Mouse (Mus musculus): Measurements from ENCODE around the gene Ywhaq. TPM values are rescaled to one million over a fixed set of nuclear protein-coding genes. Genes with fewer than 3 reads are reported as not detected.
"Not testable (repeated sequence)": the region's sequence is repeated elsewhere in the genome, so short reads cannot be mapped to it uniquely, and the experiment has no call there.

The Ywhaq gene
- polyA plus RNA-seq, 1 experiment from 2014 or later: 184 TPM

GRCm38 (mm10) chr12:21409651-21410050 is 7.8 kb downstream of the Ywhaq start:
- Histone ChIP-seq H3K27me3 (no peaks in the 10 kb centered on the region), H3K9me3 (replicated peaks) (no peaks in the 10 kb centered on the region), H3K27ac (replicated peaks) (no peak overlapping the region), H3K36me3 (replicated peaks) (peaks cover 66% of the 10 kb centered on the region), H3K4me2 (no peak overlapping the region), H3K9ac (no peak overlapping the region), H3K4me1 (replicated peaks) (peaks cover 43% of the 10 kb centered on the region), H3K4me3 (replicated peaks) (no peak overlapping the region)
- WGBS (ENCODE audit: insufficient replicate concordance): 94% methylated on average over 3 of the region's 3 CpGs
- no peak for ATAC-seq (ENCODE audit: insufficient read depth)

GRCm38 (mm10) chr12:21408789-21409367 is 8.6 kb downstream of the Ywhaq start:
- Histone ChIP-seq H3K4me1 (replicated peaks) (peaks cover 36% of the 10 kb centered on the region), H3K9ac (no peak overlapping the region), H3K9me3 (replicated peaks) (no peaks in the 10 kb centered on the region), H3K4me3 (replicated peaks) (no peak overlapping the region), H3K27me3 (no peaks in the 10 kb centered on the region), H3K36me3 (replicated peaks) (peaks cover 65% of the 10 kb centered on the region), H3K27ac (replicated peaks) (no peak overlapping the region), H3K4me2 (no peak overlapping the region)
- ATAC-seq (ENCODE audit: insufficient read depth): no peak
- WGBS (ENCODE audit: insufficient replicate concordance): 69% methylated on average over 2 of the region's 2 CpGs

GRCm38 (mm10) chr12:21402771-21403170 is 14.7 kb downstream of the Ywhaq start:
- ATAC-seq (ENCODE audit: insufficient read depth): no peak
- no peak overlapping the region for H3K27ac ChIP-seq (replicated peaks)
- H3K4me2 ChIP-seq: no peak overlapping the region
- H3K4me3 ChIP-seq (replicated peaks): no peak overlapping the region
- H3K9me3 ChIP-seq (replicated peaks): no peaks in the 10 kb centered on the region
- peaks cover 48% of the 10 kb centered on the region for H3K36me3 ChIP-seq (replicated peaks)
- H3K9ac ChIP-seq: no peak overlapping the region
- H3K4me1 ChIP-seq (replicated peaks): 0 out of 2 replicates have a peak, but pooled peaks cover 5% of the 10 kb centered on the region
- H3K27me3 ChIP-seq: no peaks in the 10 kb centered on the region
- WGBS (ENCODE audit: insufficient replicate concordance): 91% methylated on average over 5 of the region's 5 CpGs

GRCm38 (mm10) chr12:21386201-21386600 is 31.2 kb downstream of the Ywhaq start:
- Histone ChIP-seq H3K4me2 (no peak overlapping the region), H3K27ac (replicated peaks) (no peak overlapping the region), H3K36me3 (replicated peaks) (peaks cover 35% of the 10 kb centered on the region), H3K4me1 (replicated peaks) (no peaks in the 10 kb centered on the region), H3K9ac (no peak overlapping the region), H3K27me3 (no peaks in the 10 kb centered on the region), H3K4me3 (replicated peaks) (no peak overlapping the region), H3K9me3 (replicated peaks) (no peaks in the 10 kb centered on the region)
- ATAC-seq (ENCODE audit: insufficient read depth): no peak
- whole genome bisulfite sequencing (ENCODE audit: insufficient replicate concordance): 76% methylated on average over 2 of the region's 2 CpGs

- 11% methylated on average over 6 of the region's 6 CpGs for WGBS (ENCODE audit: insufficient replicate concordance)
- H3K4me2 ChIP-seq: peak overlapping the region; percentile 15; the same call in 1 of the 2 replicates
- not testable (repeated sequence) for H3K4me3 ChIP-seq (replicated peaks)
Observed at GRCm38 (mm10) chr12:21378765-21379346, 38.6 kb downstream of the Ywhaq start.

GRCm38 (mm10) chr12:21375376-21376157 is 41.9 kb downstream of the Ywhaq start:
- H3K4me2 ChIP-seq: no peak overlapping the region
- H3K4me1 ChIP-seq (replicated peaks): peaks cover 65% of the 10 kb centered on the region
- H3K9me3 ChIP-seq (replicated peaks): no peaks in the 10 kb centered on the region
- no peaks in the 10 kb centered on the region for H3K27me3 ChIP-seq
- ATAC-seq (ENCODE audit: insufficient read depth): no peak
- 31% methylated on average over 3 of the region's 3 CpGs for whole genome bisulfite sequencing (ENCODE audit: insufficient replicate concordance)
- H3K4me3 ChIP-seq (replicated peaks): no peak overlapping the region
- peak overlapping the region; percentile 98 for H3K27ac ChIP-seq (replicated peaks)
- no peak overlapping the region for H3K9ac ChIP-seq
- H3K36me3 ChIP-seq (replicated peaks): no peaks in the 10 kb centered on the region

More at GRCm38 (mm10) chr12:21378765-21379346, 38.6 kb downstream of the Ywhaq start:
- not testable (repeated sequence) for H3K36me3 ChIP-seq (replicated peaks); H3K9ac ChIP-seq; H3K27me3 ChIP-seq; H3K9me3 ChIP-seq (replicated peaks)
- ATAC-seq (ENCODE audit: insufficient read depth): peak; percentile 62
- Histone ChIP-seq H3K4me1 (replicated peaks) (peaks cover 54% of the 10 kb centered on the region), H3K27ac (replicated peaks) (peak overlapping the region; percentile 67)

GRCm38 (mm10) chr12:21373820-21374475 is 43.5 kb downstream of the Ywhaq start:
- Histone ChIP-seq H3K27ac (replicated peaks) (peak overlapping the region; percentile 98), H3K27me3 (no peaks in the 10 kb centered on the region), H3K9me3 (replicated peaks) (no peaks in the 10 kb centered on the region), H3K36me3 (replicated peaks) (no peaks in the 10 kb centered on the region), H3K4me2 (peak overlapping the region; percentile 89), H3K4me3 (replicated peaks) (peak overlapping the region; percentile 85), H3K9ac (peak overlapping the region; percentile 87), H3K4me1 (replicated peaks) (peaks cover 55% of the 10 kb centered on the region)
- WGBS (ENCODE audit: insufficient replicate concordance): under 1% methylated on average over 24 of the region's 24 CpGs
- ATAC-seq (ENCODE audit: insufficient read depth): peak; percentile 29

- Histone ChIP-seq H3K4me1 (replicated peaks) (peaks cover 49% of the 10 kb centered on the region), H3K4me2 (peak within 1 kb of the TSS; percentile 89), H3K27ac (replicated peaks) (peak within 1 kb of the TSS; percentile 98), H3K27me3 (no peaks in the 10 kb centered on the region), H3K9me3 (replicated peaks) (no peaks in the 10 kb centered on the region), H3K36me3 (replicated peaks) (no peaks in the 10 kb centered on the region), H3K9ac (peak within 1 kb of the TSS; percentile 87), H3K4me3 (replicated peaks) (peak within 1 kb of the TSS; percentile 85)
- WGBS (ENCODE audit: insufficient replicate concordance): under 1% methylated on average over 55 of the region's 55 CpGs
- peak; percentile 97 for ATAC-seq (ENCODE audit: insufficient read depth)
Observed at GRCm38 (mm10) chr12:21373100-21373819, 44.2 kb downstream of the Ywhaq start, which contains the start of gene Adam17. TSS of gene Adam17 (minus strand) at chr12:21373632.

GRCm38 (mm10) chr12:21370035-21370611 is 47.3 kb downstream of the Ywhaq start:
- Histone ChIP-seq H3K36me3 (replicated peaks) (no peaks in the 10 kb centered on the region), H3K9me3 (replicated peaks) (no peaks in the 10 kb centered on the region), H3K27me3 (no peaks in the 10 kb centered on the region), H3K9ac (no peak overlapping the region), H3K4me2 (no peak overlapping the region), H3K4me1 (replicated peaks) (peaks cover 35% of the 10 kb centered on the region), H3K27ac (replicated peaks) (no peak overlapping the region), H3K4me3 (replicated peaks) (no peak overlapping the region)
- 80% methylated on average over 1 of the region's 1 CpGs for WGBS (ENCODE audit: insufficient replicate concordance)
- no peak for ATAC-seq (ENCODE audit: insufficient read depth)

GRCm38 (mm10) chr12:21369087-21369410 is 48.4 kb downstream of the Ywhaq start:
- peaks cover 33% of the 10 kb centered on the region for H3K4me1 ChIP-seq (replicated peaks)
- H3K4me2 ChIP-seq: no peak overlapping the region
- no peaks in the 10 kb centered on the region for H3K9me3 ChIP-seq (replicated peaks)
- H3K9ac ChIP-seq: no peak overlapping the region
- no peak overlapping the region for H3K4me3 ChIP-seq (replicated peaks)
- 48% methylated on average over 5 of the region's 5 CpGs for WGBS (ENCODE audit: insufficient replicate concordance)
- ATAC-seq (ENCODE audit: insufficient read depth): no peak
- H3K36me3 ChIP-seq (replicated peaks): no peaks in the 10 kb centered on the region
- no peaks in the 10 kb centered on the region for H3K27me3 ChIP-seq
- no peak overlapping the region for H3K27ac ChIP-seq (replicated peaks)
